Mouse (Mus musculus) forebrain, embryonic 12.5 days (tissue): Measurements from ENCODE around the gene Iqce. TPM values are rescaled to one million over a fixed set of nuclear protein-coding genes. Genes with fewer than 3 reads are reported as not detected.
"Not testable (repeated sequence)": the region's sequence is repeated elsewhere in the genome, so short reads cannot be mapped to it uniquely, and the experiment has no call there.

Experiments used
- ATAC-seq: fragments of 200-750 bp; cut with Nextera tagmentation; 2 replicates; pipeline ENCODE4 v1.8.0; 2017; ENCODE audit warnings: moderate TSS enrichment; ENCODE audit not compliant: low FRiP score
- H3K27ac ChIP-seq: fragments of 300-500 bp; sonication (generic); 2 replicates; pipeline ENCODE4 v1.5.1; 2016; ENCODE audit warnings: mild to moderate bottlenecking
- H3K27me3 ChIP-seq: fragments of 300-500 bp; sonication (generic); 2 replicates; pipeline ENCODE4 v1.6.1; 2016; ENCODE audit warnings: mild to moderate bottlenecking
- H3K36me3 ChIP-seq: fragments of 300-500 bp; sonication (generic); replicated peaks from 2 replicates; pipeline ENCODE4 v1.6.1; 2016; ENCODE audit warnings: mild to moderate bottlenecking
- H3K4me1 ChIP-seq: fragments of 300-500 bp; sonication (generic); 2 replicates; pipeline ENCODE4 v1.6.1; 2016
- H3K4me2 ChIP-seq: fragments of 300-500 bp; sonication (generic); 2 replicates; pipeline ENCODE4 v1.6.1; 2016; ENCODE audit warnings: mild to moderate bottlenecking, moderate library complexity
- H3K4me3 ChIP-seq: fragments of 300-500 bp; sonication (generic); replicated peaks from 2 replicates; pipeline ENCODE4 v1.5.1; 2016; ENCODE audit warnings: mild to moderate bottlenecking
- H3K9ac ChIP-seq: fragments of 300-500 bp; sonication (generic); 2 replicates; pipeline ENCODE4 v1.6.1; 2016; ENCODE audit warnings: mild to moderate bottlenecking
- H3K9me3 ChIP-seq: fragments of 300-500 bp; sonication (generic); 2 replicates; pipeline ENCODE4 v1.6.1; 2016
- WGBS: fragments of 180-500 bp; shearing (Covaris S2); methylation state at CpG from one replicate; pipeline ENCODE4 v1.1.7; 2016; 5-methylcytosine and 5-hydroxymethylcytosine counted together
- polyA plus RNA-seq: library from polyadenylated mRNA; unstranded; fragments of >200 nt; fragmentation: Nextera tagmentation; extraction: Ambion mirVana; gene quantifications from 2 replicates; pipeline ENCODE4 v1.2.1, GENCODE M21; 2016

The Iqce gene
- polyA plus RNA-seq, 1 experiment from 2014 or later = 31.2 TPM

DNA sequence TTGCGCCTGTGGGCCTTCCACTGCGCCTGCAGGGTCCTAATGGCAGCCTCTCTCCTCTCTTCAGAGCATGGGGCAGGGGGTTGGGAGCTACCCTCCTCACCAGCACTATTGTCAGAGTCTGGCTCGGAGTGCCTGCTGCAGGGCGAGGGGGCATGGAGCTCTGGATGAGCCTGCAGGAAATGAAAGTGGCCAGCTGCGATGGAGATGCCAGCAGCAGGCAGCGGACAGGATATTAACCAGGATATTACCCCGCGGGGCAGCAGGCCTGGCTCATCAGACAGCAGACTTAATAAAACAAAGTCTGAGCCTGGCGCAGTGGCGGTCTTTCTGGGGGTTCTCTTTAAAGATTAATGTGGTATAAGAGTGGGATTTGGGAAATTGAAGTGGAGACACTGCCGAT, 27.1 kb downstream of the Iqce start:
- Histone ChIP-seq H3K4me2 (no peak overlapping the region), H3K27ac (no peak overlapping the region), H3K4me1 (no peaks in the 10 kb centered on the region), H3K4me3 (no peak overlapping the region), H3K9me3 (no peaks in the 10 kb centered on the region), H3K9ac (no peak overlapping the region), H3K27me3 (no peaks in the 10 kb centered on the region), H3K36me3 (peaks cover 67% of the 10 kb centered on the region)
- 85% methylated on average over 11 of the region's 11 CpGs for WGBS
- ATAC-seq = no peak

DNA sequence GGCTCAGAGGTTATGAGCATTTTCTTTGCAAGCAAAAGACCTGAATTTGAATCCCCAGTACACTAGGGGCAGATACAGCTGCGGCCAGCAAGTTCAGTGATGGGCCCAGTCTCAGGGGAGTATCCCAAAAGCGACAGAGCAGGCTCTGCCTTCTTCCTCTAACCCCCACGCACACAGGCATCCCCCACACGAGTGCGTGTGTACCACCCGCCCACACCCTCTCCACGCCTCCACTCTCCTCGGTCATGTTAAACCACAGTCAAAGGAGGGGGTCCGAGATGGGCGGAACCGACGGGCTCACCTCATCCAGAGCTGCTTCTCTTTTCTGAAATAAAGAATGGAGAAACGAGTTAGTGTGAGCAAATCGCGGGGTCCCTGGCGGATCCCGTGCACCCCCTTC, 28.1 kb downstream of the Iqce start:
- H3K27ac ChIP-seq = no peak overlapping the region
- H3K4me2 ChIP-seq = no peak overlapping the region
- no peak overlapping the region for H3K4me3 ChIP-seq
- no peak for ATAC-seq
- no peaks in the 10 kb centered on the region for H3K27me3 ChIP-seq
- H3K36me3 ChIP-seq = peaks cover 68% of the 10 kb centered on the region
- no peaks in the 10 kb centered on the region for H3K9me3 ChIP-seq
- no peak overlapping the region for H3K9ac ChIP-seq
- 88% methylated on average over 17 of the region's 17 CpGs for WGBS
- H3K4me1 ChIP-seq = no peaks in the 10 kb centered on the region

DNA sequence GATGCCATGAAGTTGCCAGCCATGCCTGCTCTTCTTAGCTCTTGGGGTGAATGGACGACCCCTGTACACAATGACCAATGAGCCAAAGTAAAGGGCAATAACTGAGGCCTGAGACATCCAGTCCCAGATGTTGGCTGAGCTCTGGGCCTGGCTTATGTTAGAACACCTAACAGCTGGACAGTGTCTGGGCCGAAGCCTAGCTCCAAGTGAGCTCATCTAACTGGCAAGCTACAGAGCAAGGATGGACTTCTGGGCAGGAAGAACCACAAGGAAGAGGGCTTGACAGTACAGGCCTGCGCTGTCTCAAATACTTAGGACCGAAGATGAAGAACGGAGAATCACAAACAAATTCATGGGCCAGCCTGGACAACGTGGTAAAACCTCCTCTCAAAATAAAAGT, 29.6 kb downstream of the Iqce start:
- ATAC-seq = not testable (repeated sequence)
- WGBS = 95% methylated on average over 6 of the region's 6 CpGs
- H3K36me3 ChIP-seq = peaks cover 68% of the 10 kb centered on the region

DNA sequence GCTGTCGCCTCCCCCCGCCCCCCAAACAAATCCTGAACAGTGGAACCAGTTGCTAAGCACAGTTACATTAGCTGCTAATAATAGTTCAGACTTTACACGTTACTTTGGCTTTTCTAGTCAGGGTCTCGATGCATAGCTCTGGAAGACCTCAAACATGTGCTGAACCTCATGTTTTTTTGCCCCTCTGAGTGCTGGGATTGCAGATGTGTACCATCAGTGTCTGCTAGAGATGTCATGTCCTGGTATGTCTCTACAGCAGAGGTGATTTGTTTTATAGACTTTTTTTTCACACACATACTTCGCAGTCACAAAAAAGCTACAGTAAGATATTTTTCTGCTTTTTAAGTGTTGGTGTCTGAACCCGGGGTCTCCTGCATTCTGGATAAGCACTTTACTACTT, 30.1 kb downstream of the Iqce start:
- H3K4me1 ChIP-seq = no peaks in the 10 kb centered on the region
- WGBS = 93% methylated on average over 6 of the region's 6 CpGs
- H3K27me3 ChIP-seq = no peaks in the 10 kb centered on the region
- H3K4me2 ChIP-seq = no peak overlapping the region
- no peak overlapping the region for H3K9ac ChIP-seq
- H3K9me3 ChIP-seq = no peaks in the 10 kb centered on the region
- H3K27ac ChIP-seq = no peak overlapping the region
- H3K4me3 ChIP-seq = no peak overlapping the region
- no peak for ATAC-seq
- H3K36me3 ChIP-seq = peaks cover 63% of the 10 kb centered on the region

More for the DNA sequence above, 29.6 kb downstream of the Iqce start:
- not testable (repeated sequence) for H3K9ac ChIP-seq, H3K4me3 ChIP-seq, H3K4me2 ChIP-seq, H3K9me3 ChIP-seq, H3K4me1 ChIP-seq, H3K27me3 ChIP-seq, H3K27ac ChIP-seq

DNA sequence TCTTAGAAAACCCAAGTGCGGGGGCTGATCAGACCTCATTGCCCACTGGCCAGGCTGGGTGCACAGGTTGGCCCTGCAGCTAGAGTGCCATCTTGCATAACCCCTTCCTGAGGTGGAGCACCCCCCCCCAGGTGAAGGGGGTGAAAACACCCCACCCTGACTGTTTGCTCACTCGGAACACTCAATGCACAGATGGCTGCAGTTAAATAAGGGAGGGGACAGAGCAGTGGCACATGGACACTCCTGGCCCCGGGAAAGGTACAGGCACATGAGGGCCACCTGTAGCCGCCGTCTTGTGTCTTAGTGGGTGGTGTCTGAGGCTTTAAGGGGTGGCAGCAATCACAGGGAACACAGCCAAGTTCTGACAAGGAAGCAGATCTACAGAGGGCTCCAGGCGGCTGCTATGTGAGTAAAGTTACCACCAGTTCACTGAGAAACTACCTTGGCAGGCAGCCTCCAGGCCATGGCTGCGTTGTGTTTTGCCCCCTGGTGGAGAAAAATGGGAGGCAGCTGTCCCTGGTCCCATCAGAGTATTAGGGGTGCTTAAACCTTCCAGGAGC, 38.5 kb downstream of the Iqce start:
- Histone ChIP-seq H3K9ac (no peak overlapping the region), H3K4me1 (peaks cover 44% of the 10 kb centered on the region), H3K36me3 (peaks cover 20% of the 10 kb centered on the region), H3K27ac (peak overlapping the region; percentile 78), H3K4me3 (no peak overlapping the region), H3K9me3 (no peaks in the 10 kb centered on the region), H3K27me3 (no peaks in the 10 kb centered on the region), H3K4me2 (0 out of 2 replicates have a peak overlapping the region, but pooled peaks have one; percentile 2)
- 54% methylated on average over 7 of the region's 7 CpGs for WGBS
- no peak; the same call in 1 of the 2 replicates for ATAC-seq

DNA sequence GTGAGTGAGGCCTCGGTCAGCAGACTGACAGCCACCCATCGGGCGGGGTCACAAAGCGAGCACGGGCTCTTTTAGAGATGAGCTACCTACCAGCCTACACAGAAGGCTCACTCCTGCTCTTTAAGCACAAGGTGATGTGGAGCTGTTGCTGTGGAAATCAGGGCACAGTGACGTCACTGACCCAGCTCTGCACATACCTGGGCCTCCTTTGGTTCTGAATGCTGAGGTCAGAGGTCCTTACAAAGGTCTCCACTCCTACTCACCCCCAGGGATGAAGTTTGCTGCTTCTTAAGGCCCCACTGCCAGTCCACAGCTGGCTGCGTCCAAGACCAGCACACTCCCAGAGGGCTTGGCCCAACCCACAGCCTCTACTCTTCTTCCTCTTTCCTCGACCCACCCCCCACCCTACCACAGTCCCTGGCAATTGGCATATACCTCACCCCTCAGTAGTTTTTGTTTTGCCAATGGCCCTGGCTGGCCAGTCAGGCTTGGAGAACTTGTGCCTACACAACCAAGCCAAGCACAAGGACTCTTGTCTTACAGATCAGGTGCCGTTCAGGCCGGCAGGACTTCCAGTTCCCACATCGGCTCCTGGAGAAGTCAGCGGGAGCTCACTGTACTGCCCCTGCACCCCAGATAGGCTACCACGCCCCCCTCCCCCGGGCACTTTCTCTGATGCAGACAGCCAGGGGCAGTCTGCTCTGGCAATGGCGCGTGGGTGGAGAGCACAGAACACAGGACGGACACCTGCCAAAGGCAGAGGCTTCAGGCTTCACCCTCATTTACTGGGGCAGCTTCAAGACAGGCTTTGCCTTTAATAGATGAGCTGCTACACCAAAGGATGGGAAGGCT, 39.2 kb downstream of the Iqce start:
- Histone ChIP-seq H3K9me3 (no peaks in the 10 kb centered on the region), H3K27me3 (no peaks in the 10 kb centered on the region), H3K4me1 (peaks cover 47% of the 10 kb centered on the region), H3K4me3 (no peak overlapping the region), H3K4me2 (0 out of 2 replicates have a peak overlapping the region, but pooled peaks have one; percentile 2), H3K27ac (peak overlapping the region; percentile 78), H3K9ac (no peak overlapping the region), H3K36me3 (peaks cover 14% of the 10 kb centered on the region; the same call in 1 of the 2 replicates)
- 73% methylated on average over 17 of the region's 17 CpGs for WGBS
- no peak for ATAC-seq

DNA sequence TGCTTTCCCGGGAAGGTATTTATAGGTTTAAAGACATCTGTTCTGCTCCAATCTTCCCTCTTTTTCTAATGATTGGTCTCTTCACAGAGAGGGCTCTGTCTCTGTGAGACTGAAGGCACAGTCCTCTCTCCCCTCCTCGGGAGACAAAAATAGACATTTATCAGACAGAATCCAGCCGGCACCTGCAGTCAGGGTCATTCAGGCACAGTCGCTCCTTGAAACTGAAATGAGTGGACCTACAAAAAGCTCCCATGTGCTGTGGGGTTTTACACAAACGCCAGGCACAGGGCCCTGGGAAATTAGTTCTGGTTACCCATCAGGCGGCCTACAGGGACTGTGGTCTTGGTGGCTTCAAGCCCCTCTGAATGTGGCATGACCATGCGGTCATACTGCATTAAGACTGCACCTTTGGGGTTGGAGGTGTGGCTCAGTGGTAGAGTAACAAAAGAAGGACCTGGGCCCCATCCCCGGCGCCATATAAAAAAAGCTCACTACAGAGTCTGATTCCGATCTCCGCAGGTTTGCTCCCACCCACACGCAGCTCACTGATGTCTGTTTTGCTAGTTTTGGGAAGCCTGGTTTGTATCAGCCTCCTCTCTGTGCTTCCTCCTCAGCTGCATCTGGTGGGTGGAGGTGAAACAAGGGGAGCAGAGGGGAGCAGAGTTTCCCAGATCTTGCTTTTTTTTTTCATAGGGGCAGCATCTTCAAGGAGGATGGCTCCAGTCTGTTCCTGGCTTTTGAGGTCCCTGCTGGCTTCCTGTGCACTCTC, 40.1 kb downstream of the Iqce start:
- 60% methylated on average over 12 of the region's 12 CpGs for WGBS
- H3K27ac ChIP-seq = peak overlapping the region; percentile 78
- H3K9me3 ChIP-seq = no peaks in the 10 kb centered on the region
- H3K36me3 ChIP-seq = 0 out of 2 replicates have a peak, but pooled peaks cover 12% of the 10 kb centered on the region
- no peak overlapping the region for H3K4me2 ChIP-seq
- 0 out of 2 replicates have a peak overlapping the region, but pooled peaks have one; percentile 29 for H3K9ac ChIP-seq
- ATAC-seq = no peak
- H3K27me3 ChIP-seq = no peaks in the 10 kb centered on the region
- peaks cover 49% of the 10 kb centered on the region for H3K4me1 ChIP-seq
- H3K4me3 ChIP-seq = no peak overlapping the region

DNA sequence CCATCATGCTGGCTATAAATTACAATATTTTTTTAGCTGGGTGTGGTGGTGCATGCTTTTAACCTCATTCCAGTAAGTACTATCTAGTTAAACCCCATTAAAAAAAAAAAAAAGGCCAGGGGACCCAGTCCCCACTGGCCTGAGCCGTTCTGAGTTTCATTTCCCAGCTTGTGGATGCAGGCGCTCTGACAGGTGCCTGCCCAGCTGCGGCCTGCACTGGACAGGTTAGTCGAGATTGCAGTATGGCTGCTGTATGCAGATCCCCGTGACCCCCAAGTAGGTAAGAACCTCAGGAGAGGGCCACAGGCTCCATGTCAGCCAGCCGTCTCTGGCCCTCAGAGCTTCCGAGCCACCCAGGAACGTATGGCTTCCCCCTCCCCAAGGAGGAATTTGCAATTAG, 40.8 kb downstream of the Iqce start:
- peak overlapping the region; percentile 78 for H3K27ac ChIP-seq
- H3K9ac ChIP-seq = no peak overlapping the region; the same call in 1 of the 2 replicates
- H3K36me3 ChIP-seq = 0 out of 2 replicates have a peak, but pooled peaks cover 12% of the 10 kb centered on the region
- H3K9me3 ChIP-seq = no peaks in the 10 kb centered on the region
- 76% methylated on average over 8 of the region's 8 CpGs for WGBS
- ATAC-seq = no peak
- H3K4me2 ChIP-seq = no peak overlapping the region
- H3K4me1 ChIP-seq = peaks cover 49% of the 10 kb centered on the region
- no peaks in the 10 kb centered on the region for H3K27me3 ChIP-seq
- no peak overlapping the region for H3K4me3 ChIP-seq

DNA sequence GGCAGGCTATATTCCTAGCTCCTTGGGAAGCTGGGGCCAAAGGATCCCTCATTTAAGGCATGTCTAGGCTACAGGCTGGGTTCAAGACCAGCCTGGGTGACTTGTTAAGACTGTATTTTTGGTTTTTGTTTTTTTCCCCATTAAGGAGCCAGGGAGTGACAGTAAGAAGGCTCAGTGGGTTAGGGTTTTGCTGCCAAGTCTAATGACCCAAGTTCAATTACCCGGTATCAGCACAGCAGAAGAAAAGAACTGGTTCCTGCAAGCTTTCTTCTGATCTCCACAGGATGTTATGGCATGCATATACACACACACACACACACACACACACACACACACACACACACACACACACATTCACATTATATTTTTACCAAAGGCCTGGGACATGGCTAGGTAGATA, 41.8 kb downstream of the Iqce start:
- H3K9me3 ChIP-seq = no peaks in the 10 kb centered on the region
- 0 out of 2 replicates have a peak, but pooled peaks cover 8% of the 10 kb centered on the region for H3K36me3 ChIP-seq
- peaks cover 49% of the 10 kb centered on the region for H3K4me1 ChIP-seq
- H3K9ac ChIP-seq = no peak overlapping the region
- H3K4me2 ChIP-seq = 0 out of 2 replicates have a peak overlapping the region, but pooled peaks have one; percentile 24
- 52% methylated on average over 1 of the region's 1 CpGs for WGBS
- no peak overlapping the region for H3K4me3 ChIP-seq
- H3K27ac ChIP-seq = peak overlapping the region; percentile 95
- ATAC-seq = peak; percentile 25; the same call in 1 of the 2 replicates
- no peaks in the 10 kb centered on the region for H3K27me3 ChIP-seq

DNA sequence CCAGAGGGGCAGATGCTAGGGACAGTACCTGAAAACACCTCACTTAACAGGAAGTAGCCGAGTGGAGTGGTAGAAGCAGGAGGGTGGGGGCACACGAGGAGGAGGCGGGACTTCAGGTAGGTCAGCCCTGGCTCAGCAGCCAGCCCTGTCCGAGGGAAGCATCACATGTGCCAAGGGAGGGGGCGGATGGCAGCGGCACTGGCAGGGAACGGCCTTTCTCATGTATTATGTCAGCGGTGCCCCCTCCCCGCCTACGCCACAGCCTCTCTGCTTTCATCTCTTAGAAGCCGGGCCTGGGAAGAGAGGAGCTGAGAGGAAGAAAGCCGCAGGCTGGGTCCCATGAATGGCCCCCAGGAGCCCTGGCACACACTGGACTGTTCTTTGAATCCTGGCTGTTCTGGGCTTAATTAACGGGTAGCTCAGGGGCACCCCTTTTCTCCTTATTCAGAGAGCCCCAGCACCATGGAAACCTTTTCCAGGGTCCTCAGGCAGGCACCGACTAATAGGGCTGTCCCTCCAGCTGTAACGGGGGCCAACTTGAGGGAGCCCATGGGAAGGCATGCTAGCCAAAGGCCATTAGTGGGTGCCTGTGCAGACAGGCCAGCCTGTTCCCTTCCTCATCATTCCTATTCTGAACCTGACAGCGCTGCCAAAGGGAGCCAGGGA, 42.4 kb downstream of the Iqce start:
- peak overlapping the region; percentile 24 for H3K4me2 ChIP-seq
- H3K27me3 ChIP-seq = no peaks in the 10 kb centered on the region
- H3K4me1 ChIP-seq = peaks cover 49% of the 10 kb centered on the region
- H3K4me3 ChIP-seq = no peak overlapping the region; the same call in 1 of the 2 replicates
- H3K36me3 ChIP-seq = 0 out of 2 replicates have a peak, but pooled peaks cover 2% of the 10 kb centered on the region
- H3K27ac ChIP-seq = peak overlapping the region; percentile 95
- peak; percentile 88 for ATAC-seq
- H3K9me3 ChIP-seq = no peaks in the 10 kb centered on the region
- 15% methylated on average over 16 of the region's 16 CpGs for WGBS
- peak overlapping the region; percentile 21; the same call in 1 of the 2 replicates for H3K9ac ChIP-seq

DNA sequence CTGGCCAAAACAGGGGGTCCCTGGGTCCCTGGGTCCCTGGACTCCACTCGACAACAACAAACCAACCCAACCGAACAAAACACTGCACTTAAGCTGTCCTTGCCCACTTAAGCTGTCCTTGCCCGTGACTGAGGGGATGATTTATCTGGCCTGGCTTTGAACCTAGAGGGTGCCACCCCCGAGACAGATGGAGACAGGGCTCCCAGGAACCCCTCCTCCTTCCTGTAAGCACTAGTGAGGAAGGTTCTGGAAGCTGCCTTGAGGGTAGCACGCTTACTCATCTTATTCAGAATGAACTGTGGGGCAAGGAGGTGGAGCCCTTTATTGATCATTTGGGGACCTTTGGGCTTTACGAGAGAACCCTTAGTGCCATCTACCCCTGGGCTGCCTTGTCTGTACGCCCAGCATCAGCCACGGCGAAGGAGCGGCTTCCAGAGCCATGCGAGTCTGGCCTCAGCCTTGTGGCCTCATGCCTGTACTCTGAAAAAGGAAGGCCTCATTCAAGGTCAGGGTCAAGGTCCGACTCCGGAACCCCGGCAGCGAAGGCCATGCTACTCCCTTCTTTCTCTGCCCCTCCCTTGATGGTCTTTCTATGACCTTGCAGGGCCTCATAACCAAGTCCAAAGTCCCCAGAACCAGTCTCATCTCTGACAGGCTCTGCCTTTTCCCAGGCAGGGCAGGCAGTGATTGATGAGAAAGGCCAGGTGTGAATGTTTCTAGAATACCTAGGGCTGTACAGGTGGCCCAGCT, 47.9 kb downstream of the Iqce start:
- 82% methylated on average over 15 of the region's 15 CpGs for WGBS
- Histone ChIP-seq H3K4me3 (no peak overlapping the region), H3K27ac (no peak overlapping the region), H3K36me3 (no peaks in the 10 kb centered on the region), H3K4me2 (no peak overlapping the region), H3K9me3 (no peaks in the 10 kb centered on the region), H3K9ac (no peak overlapping the region), H3K4me1 (peaks cover 18% of the 10 kb centered on the region), H3K27me3 (0 out of 2 replicates have a peak, but pooled peaks cover 5% of the 10 kb centered on the region)
- no peak for ATAC-seq
